Mouse (Mus musculus): ENCODE measurements around the gene Cenpa.

DNA sequence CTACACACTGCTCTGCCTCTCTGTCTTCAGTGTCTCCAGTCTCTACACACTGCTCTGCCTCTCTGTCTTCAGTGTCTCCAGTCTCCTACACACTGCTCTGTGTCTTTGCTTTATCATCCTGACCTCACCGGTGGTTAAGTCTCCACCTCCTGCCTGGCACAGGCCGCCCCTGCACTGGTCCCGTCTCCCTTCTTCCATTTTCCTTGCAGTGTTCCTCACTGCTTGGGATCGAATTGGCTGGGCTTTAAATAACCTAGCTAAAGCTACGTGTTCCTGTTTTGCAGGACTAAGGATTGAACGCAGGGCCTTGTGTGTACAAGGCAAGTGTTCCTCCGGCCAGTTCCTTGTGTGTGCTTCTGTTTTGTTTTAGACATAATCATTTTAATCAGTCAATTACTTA lies 3.5 kb downstream of the Cenpa start:
- TF ChIP-seq CTCF (IDR thresholded peaks at IDR 0.05; ENCODE audit: borderline replicate concordance, control insufficient read depth, extremely low read depth, insufficient read depth, low read length, poor library complexity) (no peak), POLR2A (IDR thresholded peaks at IDR 0.05; ENCODE audit: control insufficient read depth, extremely low read depth, insufficient read depth, low read length, poor library complexity) (no peak)

Measured in thymus, adult 2 months (tissue).